Mouse (Mus musculus) liver, embryonic 16.5 days (tissue): ENCODE measurements around the gene Dtnbp1. TPM values are rescaled to one million over a fixed set of nuclear protein-coding genes. Genes with fewer than 3 reads are reported as not detected.

ENCODE experiments used
- ATAC-seq: fragments of 200-750 bp; cut with Nextera tagmentation; 2 replicates; pipeline ENCODE4 v1.8.0; 2017; ENCODE audit warnings: low read depth, mild to moderate bottlenecking, moderate number of reproducible peaks, moderate library complexity
- H3K27ac ChIP-seq: fragments of 300-500 bp; sonication (generic); 2 replicates; pipeline ENCODE4 v1.5.1; 2014; ENCODE audit warnings: mild to moderate bottlenecking, low read length
- H3K27me3 ChIP-seq: fragments of 300-500 bp; sonication (generic); 2 replicates; pipeline ENCODE4 v1.6.1; 2014; ENCODE audit warnings: low read depth, low read length, mixed read lengths; ENCODE audit not compliant: control insufficient read depth, insufficient read depth
- H3K36me3 ChIP-seq: fragments of 300-500 bp; sonication (generic); 2 replicates; pipeline ENCODE4 v1.6.1; 2014; ENCODE audit warnings: mild to moderate bottlenecking; ENCODE audit not compliant: control insufficient read depth, insufficient read depth
- H3K4me1 ChIP-seq: fragments of 300-500 bp; sonication (generic); 2 replicates; pipeline ENCODE4 v1.6.1; 2014; ENCODE audit warnings: low read depth, low read length, mixed read lengths; ENCODE audit not compliant: control insufficient read depth
- H3K4me2 ChIP-seq: fragments of 300-500 bp; sonication (generic); 2 replicates; pipeline ENCODE4 v1.6.1; 2014; ENCODE audit warnings: low read depth, low read length, mixed read lengths
- H3K4me3 ChIP-seq: fragments of 300-500 bp; sonication (generic); 2 replicates; pipeline ENCODE4 v1.5.1; 2014; ENCODE audit warnings: low read depth, mild to moderate bottlenecking, low read length
- H3K9ac ChIP-seq: fragments of 300-500 bp; sonication (generic); 2 replicates; pipeline ENCODE4 v1.6.1; 2014; ENCODE audit warnings: low read depth, low read length
- H3K9me3 ChIP-seq: fragments of 300-500 bp; sonication (generic); replicated peaks from 2 replicates; pipeline ENCODE4 v1.6.1; 2016; ENCODE audit warnings: low read length; ENCODE audit not compliant: control insufficient read depth
- WGBS: fragments of 180-500 bp; shearing (Covaris S2); extraction: QIAGEN DNeasy Blood & Tissue Kit; methylation state at CpG from one replicate; pipeline ENCODE4 v1.1.7; 2014; ENCODE audit not compliant: insufficient replicate concordance; 5-methylcytosine and 5-hydroxymethylcytosine counted together
- polyA plus RNA-seq: library from polyadenylated mRNA; unstranded; fragments of >200 nt; fragmentation: Nextera tagmentation; extraction: Ambion mirVana; gene quantifications from 2 replicates; pipeline ENCODE4 v1.2.1, GENCODE M21; 2015

Gene Dtnbp1
- polyA plus RNA-seq, 1 experiment from 2014 or later, result 25.7 TPM

DNA sequence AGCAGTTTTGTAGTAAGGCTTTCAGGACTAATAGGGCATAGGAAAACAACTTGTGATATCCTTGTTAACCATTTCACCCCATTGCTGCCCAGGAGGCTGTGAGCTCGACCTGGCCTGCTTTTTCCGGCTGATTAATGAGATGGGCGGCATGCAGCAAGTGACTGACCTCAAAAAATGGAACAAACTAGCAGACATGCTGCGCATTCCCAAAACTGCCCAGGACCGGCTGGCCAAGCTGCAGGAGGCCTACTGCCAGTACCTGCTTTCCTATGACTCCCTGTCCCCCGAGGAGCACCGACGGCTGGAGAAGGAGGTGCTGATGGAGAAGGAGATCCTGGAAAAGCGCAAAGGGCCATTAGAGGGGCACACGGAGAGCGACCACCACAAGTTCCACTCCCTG is 95.8 kb downstream of the Dtnbp1 start:
- H3K4me2 ChIP-seq, result no peak overlapping the region
- no peak overlapping the region for H3K9ac ChIP-seq
- no peak for ATAC-seq
- no peak overlapping the region for H3K27ac ChIP-seq
- H3K4me3 ChIP-seq, result no peak overlapping the region
- H3K4me1 ChIP-seq, result peaks cover 3% of the 10 kb centered on the region; the same call in 1 of the 2 replicates
- no peaks in the 10 kb centered on the region for H3K27me3 ChIP-seq
- peaks cover 21% of the 10 kb centered on the region for H3K36me3 ChIP-seq
- H3K9me3 ChIP-seq, result no peaks in the 10 kb centered on the region
- 83% methylated on average over 11 of the region's 11 CpGs for WGBS

DNA sequence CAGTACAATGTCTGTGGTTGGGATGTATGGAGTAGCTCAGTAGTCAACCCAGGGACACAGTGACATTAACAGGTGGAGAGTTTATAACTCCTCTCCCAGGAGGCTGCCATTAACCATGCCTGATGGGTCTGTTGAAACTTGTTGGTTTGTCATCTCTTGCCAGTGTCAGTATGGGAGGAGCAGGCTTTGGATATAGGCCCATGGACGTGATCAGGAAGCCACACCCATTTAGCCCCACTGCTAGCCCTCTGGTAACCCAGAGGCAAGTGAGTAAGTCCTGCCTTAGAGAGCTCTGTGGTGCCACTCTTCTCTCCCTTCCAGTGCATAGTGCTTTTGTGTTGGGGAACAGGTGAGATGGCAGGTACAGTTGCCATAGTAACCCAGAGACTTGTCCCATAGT is 97.7 kb downstream of the Dtnbp1 start:
- no peaks in the 10 kb centered on the region for H3K9me3 ChIP-seq
- H3K4me1 ChIP-seq, result no peaks in the 10 kb centered on the region
- H3K4me2 ChIP-seq, result no peak overlapping the region
- H3K27me3 ChIP-seq, result no peaks in the 10 kb centered on the region
- 19% methylated on average over 1 of the region's 1 CpGs for WGBS
- no peak overlapping the region for H3K9ac ChIP-seq
- H3K27ac ChIP-seq, result no peak overlapping the region
- H3K4me3 ChIP-seq, result no peak overlapping the region
- ATAC-seq, result no peak
- H3K36me3 ChIP-seq, result peaks cover 21% of the 10 kb centered on the region

DNA sequence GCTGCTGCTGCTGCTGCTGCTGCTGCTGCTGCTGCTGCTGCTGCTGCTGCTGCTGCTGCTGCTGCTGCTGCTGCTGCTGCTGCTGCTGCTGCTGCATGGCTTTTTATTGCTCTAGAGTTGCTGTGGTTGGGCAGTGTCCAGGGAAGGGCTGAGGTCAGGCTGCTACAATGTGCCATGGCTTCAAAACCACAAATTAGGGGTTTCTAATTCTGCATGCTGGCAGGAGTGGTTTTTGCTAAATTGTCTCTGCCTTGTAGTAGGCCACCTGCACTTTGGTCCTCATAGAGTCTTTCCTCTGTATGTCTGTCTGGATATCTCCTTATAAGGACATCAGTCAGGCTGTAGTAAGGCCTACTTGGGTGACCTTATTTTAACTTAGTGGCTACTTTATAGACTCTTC is 98.5 kb downstream of the Dtnbp1 start:
- no peaks in the 10 kb centered on the region for H3K9me3 ChIP-seq
- H3K4me3 ChIP-seq, result no peak overlapping the region
- no peak overlapping the region for H3K4me2 ChIP-seq
- no peaks in the 10 kb centered on the region for H3K27me3 ChIP-seq
- H3K9ac ChIP-seq, result no peak overlapping the region
- H3K4me1 ChIP-seq, result no peaks in the 10 kb centered on the region
- ATAC-seq, result no peak
- no peak overlapping the region for H3K27ac ChIP-seq
- peaks cover 21% of the 10 kb centered on the region for H3K36me3 ChIP-seq

GRCm38 (mm10) chr13:44902299-44902698 is 99.6 kb downstream of the Dtnbp1 start:
- no peaks in the 10 kb centered on the region for H3K9me3 ChIP-seq

DNA sequence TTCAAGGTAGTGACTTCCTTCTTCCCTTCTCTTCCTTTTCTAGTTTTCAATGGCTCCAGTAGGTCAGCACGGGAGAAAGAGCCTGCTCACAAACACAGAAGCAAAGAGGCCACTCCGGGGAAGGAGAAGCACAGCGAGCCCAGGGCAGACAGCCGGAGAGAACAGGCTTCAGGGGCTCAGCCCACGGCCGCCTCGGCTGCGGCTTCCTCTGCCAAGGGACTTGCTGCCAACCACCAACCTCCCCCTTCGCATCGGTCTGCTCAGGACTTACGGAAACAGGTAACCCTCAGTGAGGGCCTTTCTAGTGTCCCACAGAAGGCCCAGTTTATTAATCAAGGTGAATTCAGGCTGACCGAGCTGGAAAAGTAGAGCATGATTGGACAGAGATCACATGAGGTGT is 105.7 kb downstream of the Dtnbp1 start:
- Histone ChIP-seq H3K4me3 (no peak overlapping the region), H3K4me1 (no peaks in the 10 kb centered on the region), H3K36me3 (peaks cover 8% of the 10 kb centered on the region), H3K27me3 (no peaks in the 10 kb centered on the region), H3K9ac (no peak overlapping the region), H3K9me3 (no peaks in the 10 kb centered on the region), H3K27ac (no peak overlapping the region), H3K4me2 (no peak overlapping the region)
- WGBS, result 87% methylated on average over 12 of the region's 12 CpGs
- ATAC-seq, result no peak

More at GRCm38 (mm10) chr13:44902299-44902698, 99.6 kb downstream of the Dtnbp1 start:
- WGBS, result 84% methylated on average over 6 of the region's 6 CpGs
- Histone ChIP-seq H3K4me1 (no peaks in the 10 kb centered on the region), H3K9ac (no peak overlapping the region), H3K4me3 (no peak overlapping the region), H3K27ac (no peak overlapping the region), H3K27me3 (no peaks in the 10 kb centered on the region), H3K36me3 (peaks cover 22% of the 10 kb centered on the region), H3K4me2 (no peak overlapping the region)
- ATAC-seq, result no peak

GRCm38 (mm10) chr13:44891813-44892730 is 109.9 kb downstream of the Dtnbp1 start:
- ATAC-seq, result no peak
- Histone ChIP-seq H3K9me3 (no peaks in the 10 kb centered on the region), H3K27me3 (no peaks in the 10 kb centered on the region), H3K27ac (no peak overlapping the region), H3K9ac (no peak overlapping the region), H3K4me3 (no peak overlapping the region), H3K4me1 (no peaks in the 10 kb centered on the region), H3K4me2 (no peak overlapping the region), H3K36me3 (0 out of 2 replicates have a peak, but pooled peaks cover 2% of the 10 kb centered on the region)
- 82% methylated on average over 5 of the region's 5 CpGs for WGBS

GRCm38 (mm10) chr13:44890612-44891011 is 111.3 kb downstream of the Dtnbp1 start:
- H3K4me2 ChIP-seq, result no peak overlapping the region
- no peaks in the 10 kb centered on the region for H3K27me3 ChIP-seq
- no peak overlapping the region for H3K4me3 ChIP-seq
- WGBS, result 85% methylated on average over 2 of the region's 2 CpGs
- H3K36me3 ChIP-seq, result no peaks in the 10 kb centered on the region
- no peak overlapping the region for H3K9ac ChIP-seq
- ATAC-seq, result no peak
- no peaks in the 10 kb centered on the region for H3K4me1 ChIP-seq
- no peaks in the 10 kb centered on the region for H3K9me3 ChIP-seq
- H3K27ac ChIP-seq, result no peak overlapping the region

DNA sequence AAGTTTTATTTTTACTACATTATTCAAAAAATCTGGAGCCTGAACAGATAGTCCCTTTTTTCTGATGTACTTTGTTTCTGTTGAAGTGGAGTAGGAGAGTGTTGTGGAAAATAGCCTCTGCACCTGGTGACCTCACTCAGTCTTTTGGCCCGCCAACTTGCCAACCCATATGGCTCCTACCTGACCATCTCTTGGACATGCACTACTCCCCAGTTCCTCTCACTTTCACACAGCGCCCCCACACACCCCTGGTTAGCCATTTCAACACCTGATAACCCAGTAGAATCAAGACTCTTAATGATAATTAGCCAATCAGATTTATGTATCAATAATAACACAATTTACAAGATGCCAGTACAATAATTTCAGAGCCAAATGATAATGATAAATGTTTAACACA is 115.7 kb downstream of the Dtnbp1 start:
- ATAC-seq, result no peak
- WGBS, result 79% methylated on average over 2 of the region's 2 CpGs
- Histone ChIP-seq H3K27ac (no peak overlapping the region), H3K4me3 (no peak overlapping the region), H3K4me1 (no peaks in the 10 kb centered on the region), H3K9me3 (no peaks in the 10 kb centered on the region), H3K4me2 (no peak overlapping the region), H3K27me3 (no peaks in the 10 kb centered on the region), H3K36me3 (no peaks in the 10 kb centered on the region), H3K9ac (no peak overlapping the region)

GRCm38 (mm10) chr13:44881001-44881400 is 120.9 kb downstream of the Dtnbp1 start:
- H3K36me3 ChIP-seq, result no peaks in the 10 kb centered on the region
- no peak overlapping the region for H3K27ac ChIP-seq
- H3K27me3 ChIP-seq, result no peaks in the 10 kb centered on the region
- ATAC-seq, result no peak
- no peak overlapping the region for H3K4me2 ChIP-seq
- H3K4me1 ChIP-seq, result no peaks in the 10 kb centered on the region
- H3K4me3 ChIP-seq, result no peak overlapping the region
- H3K9me3 ChIP-seq, result no peaks in the 10 kb centered on the region
- H3K9ac ChIP-seq, result no peak overlapping the region
- 73% methylated on average over 4 of the region's 4 CpGs for WGBS
